Mouse (Mus musculus) intestine, embryonic 16.5 days (tissue): ENCODE measurements around the gene Atraid. TPM values are rescaled to one million over a fixed set of nuclear protein-coding genes. Genes with fewer than 3 reads are reported as not detected.

Experiments
- ATAC-seq: fragments of 200-750 bp; cut with Nextera tagmentation; 2 replicates; pipeline ENCODE4 v1.8.0; 2017; ENCODE audit warnings: moderate TSS enrichment, moderate library complexity
- H3K27ac ChIP-seq: fragments of 300-500 bp; sonication (generic); 2 replicates; pipeline ENCODE4 v1.5.1; 2014; ENCODE audit warnings: mild to moderate bottlenecking, low read length
- H3K27me3 ChIP-seq: fragments of 300-500 bp; sonication (generic); replicated peaks from 2 replicates; pipeline ENCODE4 v1.6.1; 2014; ENCODE audit warnings: low read length, control low read depth, mixed read lengths; ENCODE audit not compliant: control insufficient read depth, insufficient read depth
- H3K36me3 ChIP-seq: fragments of 300-500 bp; sonication (generic); 2 replicates; pipeline ENCODE4 v1.6.1; 2014; ENCODE audit warnings: low read length, control low read depth; ENCODE audit not compliant: control insufficient read depth, insufficient read depth
- H3K4me1 ChIP-seq: fragments of 300-500 bp; sonication (generic); 2 replicates; pipeline ENCODE4 v1.6.1; 2014; ENCODE audit warnings: low read length, control low read depth, mixed read lengths; ENCODE audit not compliant: control insufficient read depth, insufficient read depth
- H3K4me2 ChIP-seq: fragments of 300-500 bp; sonication (generic); 2 replicates; pipeline ENCODE4 v1.6.1; 2014; ENCODE audit warnings: low read depth, low read length, control low read depth
- H3K4me3 ChIP-seq: fragments of 300-500 bp; sonication (generic); 2 replicates; pipeline ENCODE4 v1.5.1; 2014; ENCODE audit warnings: mild to moderate bottlenecking, low read length
- H3K9ac ChIP-seq: fragments of 300-500 bp; sonication (generic); 2 replicates; pipeline ENCODE4 v1.6.1; 2014; ENCODE audit warnings: low read depth, low read length
- H3K9me3 ChIP-seq: fragments of 300-500 bp; sonication (generic); 2 replicates; pipeline ENCODE4 v1.6.1; 2016; ENCODE audit warnings: low read length, control low read depth; ENCODE audit not compliant: control insufficient read depth
- WGBS: fragments of 180-500 bp; shearing (Covaris S2); extraction: QIAGEN DNeasy Blood & Tissue Kit; methylation state at CpG from one replicate; pipeline ENCODE4 v1.1.7; 2014; 5-methylcytosine and 5-hydroxymethylcytosine counted together
- polyA plus RNA-seq: library from polyadenylated mRNA; unstranded; fragments of >200 nt; fragmentation: Nextera tagmentation; extraction: Ambion mirVana; gene quantifications from 2 replicates; pipeline ENCODE4 v1.2.1, GENCODE M21; 2015

Gene Atraid
- polyA plus RNA-seq, 1 experiment from 2014 or later = 190 TPM

DNA sequence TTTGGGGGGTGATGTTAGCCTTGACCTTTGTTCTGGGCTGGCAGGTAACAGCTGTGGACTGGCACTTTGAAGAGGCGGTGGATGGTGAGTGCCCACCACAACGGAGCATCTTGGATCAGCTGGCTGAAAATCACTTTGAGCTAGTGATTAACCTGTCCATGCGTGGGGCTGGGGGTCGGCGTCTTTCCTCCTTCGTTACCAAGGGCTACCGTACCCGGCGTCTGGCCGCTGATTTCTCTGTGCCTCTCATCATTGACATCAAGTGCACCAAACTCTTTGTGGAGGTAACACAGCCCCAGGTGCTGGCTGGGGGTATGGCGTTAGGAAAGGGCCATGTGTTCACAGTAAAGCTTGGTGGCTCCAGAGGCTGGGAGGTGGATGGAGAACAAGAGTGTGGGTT, 23.7 kb downstream of the Atraid start:
- H3K4me1 ChIP-seq = no peaks in the 10 kb centered on the region
- H3K36me3 ChIP-seq = peaks cover 62% of the 10 kb centered on the region
- ATAC-seq = no peak
- no peak overlapping the region for H3K27ac ChIP-seq
- no peak overlapping the region for H3K9ac ChIP-seq
- no peaks in the 10 kb centered on the region for H3K9me3 ChIP-seq
- WGBS = 94% methylated on average over 11 of the region's 11 CpGs
- no peaks in the 10 kb centered on the region for H3K27me3 ChIP-seq
- no peak overlapping the region for H3K4me3 ChIP-seq
- no peak overlapping the region for H3K4me2 ChIP-seq

DNA sequence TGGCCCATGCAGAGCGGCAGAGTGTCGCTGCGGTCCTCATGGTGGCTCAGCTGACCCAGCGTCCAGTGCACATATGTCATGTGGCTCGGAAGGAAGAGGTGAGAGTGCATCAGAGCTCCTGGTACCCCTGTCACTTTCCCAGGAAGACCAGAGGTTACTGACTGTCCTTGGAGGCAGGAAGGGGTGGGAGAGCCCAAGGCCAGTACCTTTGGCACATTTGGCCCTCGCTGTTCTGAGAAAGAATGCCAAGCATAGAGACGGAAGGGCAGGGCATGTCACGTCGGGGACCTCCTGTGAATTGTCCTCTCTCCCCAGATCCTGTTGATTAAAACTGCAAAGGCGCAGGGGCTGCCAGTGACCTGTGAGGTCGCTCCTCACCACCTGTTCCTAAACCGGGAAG, 25.1 kb downstream of the Atraid start:
- Histone ChIP-seq H3K9ac (no peak overlapping the region), H3K36me3 (peaks cover 69% of the 10 kb centered on the region), H3K9me3 (no peaks in the 10 kb centered on the region), H3K4me2 (no peak overlapping the region), H3K4me3 (no peak overlapping the region), H3K4me1 (no peaks in the 10 kb centered on the region), H3K27me3 (no peaks in the 10 kb centered on the region), H3K27ac (no peak overlapping the region)
- 93% methylated on average over 12 of the region's 12 CpGs for WGBS
- no peak for ATAC-seq

DNA sequence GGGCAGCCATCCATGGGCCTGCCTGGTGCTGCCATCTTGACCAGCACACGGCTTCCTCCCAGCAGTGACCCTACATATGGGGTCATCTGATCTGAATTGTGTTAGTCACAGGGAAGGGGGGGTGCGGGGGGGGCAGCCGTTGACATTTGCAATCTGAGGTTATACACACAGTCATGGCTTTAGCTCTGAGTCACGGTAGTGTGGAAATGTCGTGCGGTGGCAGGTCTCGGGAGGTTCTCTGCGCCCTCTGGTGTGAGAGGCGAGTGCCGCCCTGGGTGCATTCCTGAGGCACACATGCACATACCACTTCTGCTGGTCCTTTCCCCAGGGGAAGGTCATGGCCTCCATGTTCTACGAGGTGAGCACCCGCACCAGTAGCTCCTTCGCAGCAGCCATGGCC, 28.2 kb downstream of the Atraid start:
- Histone ChIP-seq H3K27ac (no peak overlapping the region), H3K27me3 (no peaks in the 10 kb centered on the region), H3K4me2 (no peak overlapping the region), H3K4me3 (no peak overlapping the region), H3K36me3 (peaks cover 56% of the 10 kb centered on the region), H3K9me3 (no peaks in the 10 kb centered on the region), H3K4me1 (no peaks in the 10 kb centered on the region), H3K9ac (no peak overlapping the region)
- 84% methylated on average over 13 of the region's 13 CpGs for WGBS
- ATAC-seq = no peak

DNA sequence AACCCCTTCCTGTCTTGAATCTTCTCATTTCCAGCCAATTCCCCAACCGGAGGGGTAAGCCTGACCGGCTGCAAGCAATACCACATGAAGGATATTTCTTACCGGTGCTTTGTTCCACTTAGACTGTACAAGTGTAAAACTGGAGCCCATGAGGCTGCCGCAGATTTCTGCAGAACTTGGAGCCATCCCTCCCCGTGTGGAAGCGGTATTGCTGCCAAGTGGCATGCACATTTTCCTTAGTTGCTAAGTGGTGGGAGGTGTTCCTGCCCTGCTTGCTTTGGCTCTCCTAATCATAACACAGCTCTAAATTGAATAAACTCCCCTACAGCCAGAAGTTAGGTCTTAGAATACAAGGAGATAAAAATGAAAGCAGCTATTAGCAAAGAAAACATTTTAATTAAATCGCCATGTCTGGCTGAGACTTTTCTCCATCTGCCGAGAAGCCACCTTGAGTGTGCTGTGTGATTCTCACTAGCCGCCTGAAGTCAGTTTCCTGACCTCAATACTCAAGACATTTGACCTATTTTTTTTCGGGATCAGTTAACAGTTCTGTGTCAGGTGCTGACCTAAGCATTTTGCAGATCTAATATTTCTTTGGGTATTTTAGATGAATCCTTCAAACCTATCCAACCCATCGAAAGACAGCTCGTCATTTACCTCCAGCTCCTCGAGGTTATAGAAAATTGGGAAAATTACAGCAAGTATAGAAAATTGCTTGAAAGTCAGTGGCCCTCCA, 32.1 kb downstream of the Atraid start:
- no peak for ATAC-seq
- peaks cover 32% of the 10 kb centered on the region for H3K36me3 ChIP-seq
- H3K9ac ChIP-seq = no peak overlapping the region
- 75% methylated on average over 13 of the region's 13 CpGs for WGBS
- no peak overlapping the region for H3K4me2 ChIP-seq
- no peaks in the 10 kb centered on the region for H3K9me3 ChIP-seq
- H3K4me3 ChIP-seq = no peak overlapping the region
- H3K27ac ChIP-seq = no peak overlapping the region
- no peaks in the 10 kb centered on the region for H3K4me1 ChIP-seq
- no peaks in the 10 kb centered on the region for H3K27me3 ChIP-seq

DNA sequence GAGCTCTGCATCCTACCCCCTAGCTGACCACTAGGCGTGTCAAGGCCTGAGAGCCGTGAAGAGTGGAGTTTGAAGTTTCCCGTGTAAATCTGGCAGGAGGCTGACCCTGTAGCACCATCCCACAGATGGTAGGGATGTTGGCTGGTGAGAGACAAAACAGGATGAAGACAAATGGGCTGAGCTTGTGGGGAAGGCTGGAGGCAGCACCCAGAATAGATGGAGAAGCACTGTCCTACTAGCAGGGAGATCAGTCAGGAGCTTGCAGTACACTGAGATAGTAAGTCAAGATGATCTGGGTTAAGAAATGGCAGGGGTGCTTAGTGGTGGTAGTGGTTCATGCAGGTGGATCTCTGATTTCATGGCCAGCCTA, 32.7 kb downstream of the Atraid start:
- WGBS = 66% methylated on average over 3 of the region's 3 CpGs
- Histone ChIP-seq H3K4me1 (0 out of 2 replicates have a peak, but pooled peaks cover 2% of the 10 kb centered on the region), H3K4me2 (no peak overlapping the region), H3K4me3 (no peak overlapping the region), H3K27ac (no peak overlapping the region), H3K9ac (no peak overlapping the region), H3K9me3 (no peaks in the 10 kb centered on the region), H3K36me3 (peaks cover 27% of the 10 kb centered on the region), H3K27me3 (no peaks in the 10 kb centered on the region)
- no peak for ATAC-seq

DNA sequence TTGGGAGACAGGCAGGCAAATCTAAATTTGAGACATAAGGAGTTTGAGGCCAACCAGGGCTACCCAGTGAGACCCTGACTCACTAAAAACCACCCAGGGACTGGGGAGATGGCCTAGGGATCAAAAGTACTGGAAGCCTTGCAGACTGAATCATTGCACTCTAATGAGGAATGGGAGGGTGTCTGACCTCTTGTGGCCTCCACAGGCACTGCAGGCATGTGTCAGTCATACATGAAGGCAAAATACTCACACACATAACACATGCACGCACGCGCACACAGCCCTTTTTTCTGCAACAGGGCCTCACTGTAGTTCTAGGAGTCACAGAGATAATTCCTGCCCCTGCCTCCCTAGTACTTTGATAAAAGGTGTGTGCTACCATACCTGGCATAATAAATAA, 33.3 kb downstream of the Atraid start:
- Histone ChIP-seq H3K4me2 (no peak overlapping the region), H3K27me3 (no peaks in the 10 kb centered on the region), H3K4me3 (no peak overlapping the region), H3K27ac (no peak overlapping the region), H3K9me3 (no peaks in the 10 kb centered on the region), H3K36me3 (peaks cover 21% of the 10 kb centered on the region), H3K9ac (no peak overlapping the region), H3K4me1 (0 out of 2 replicates have a peak, but pooled peaks cover 6% of the 10 kb centered on the region)
- ATAC-seq = no peak
- 74% methylated on average over 3 of the region's 3 CpGs for WGBS

DNA sequence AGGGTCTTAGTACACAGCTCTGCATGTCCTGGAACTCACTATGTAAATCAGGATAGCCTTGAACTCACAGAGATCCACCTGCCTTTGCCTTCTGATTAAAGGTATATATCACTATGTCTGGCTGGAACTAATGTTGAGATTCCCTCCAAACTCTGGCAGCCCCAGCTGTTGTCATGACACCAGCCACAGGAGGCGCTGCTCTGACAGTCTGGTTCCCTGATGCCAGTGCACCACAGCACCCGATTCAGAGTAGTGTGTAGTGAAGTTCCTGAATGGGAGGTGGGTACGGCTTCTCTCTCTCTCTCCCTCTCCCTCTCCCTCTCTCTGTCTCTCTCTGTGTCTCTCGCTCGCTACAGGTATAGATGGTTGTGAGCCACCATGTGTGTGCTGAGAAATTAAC, 34.2 kb downstream of the Atraid start:
- Histone ChIP-seq H3K36me3 (peaks cover 12% of the 10 kb centered on the region; the same call in 1 of the 2 replicates), H3K9me3 (no peaks in the 10 kb centered on the region), H3K9ac (no peak overlapping the region), H3K4me2 (no peak overlapping the region), H3K27ac (no peak overlapping the region), H3K4me3 (no peak overlapping the region), H3K4me1 (0 out of 2 replicates have a peak, but pooled peaks cover 7% of the 10 kb centered on the region), H3K27me3 (no peaks in the 10 kb centered on the region)
- WGBS = 20% methylated on average over 5 of the region's 5 CpGs
- 0 out of 2 replicates have a peak, but pooled peaks have one; percentile 23 for ATAC-seq

DNA sequence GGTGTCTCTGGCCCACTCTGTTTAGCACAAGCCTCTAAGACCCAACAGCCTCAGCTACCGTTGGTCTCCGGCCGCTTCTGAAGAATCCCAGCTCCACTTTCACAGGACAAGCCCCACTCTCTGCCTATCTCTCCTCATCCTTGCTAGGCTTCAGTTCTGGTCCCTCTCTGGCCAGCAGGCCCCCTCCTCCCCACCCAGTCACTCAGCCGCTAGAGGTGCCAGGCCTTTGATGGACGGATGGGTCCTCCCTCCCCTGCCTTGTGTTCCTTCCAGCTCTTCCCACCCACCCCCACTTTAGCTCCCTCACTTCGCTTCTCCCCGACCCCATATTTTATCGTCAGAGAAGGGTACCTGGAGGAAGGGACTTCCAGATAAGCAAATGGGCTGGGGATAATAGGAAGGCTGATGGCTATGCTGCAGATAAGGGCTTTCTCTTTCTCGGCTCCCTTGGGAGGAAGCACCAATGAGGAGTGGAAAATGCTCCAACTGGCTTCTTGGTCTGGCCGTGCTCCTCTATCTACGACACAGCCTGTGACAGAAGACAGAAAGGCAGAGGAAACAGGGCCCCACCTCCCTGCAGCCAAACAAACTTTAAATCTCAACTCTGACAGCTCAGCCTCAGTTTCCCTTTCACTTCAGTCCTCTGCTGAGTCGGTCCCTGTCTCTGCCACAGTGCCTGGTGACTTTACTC, 35.0 kb downstream of the Atraid start:
- H3K36me3 ChIP-seq = peaks cover 6% of the 10 kb centered on the region; the same call in 1 of the 2 replicates
- no peaks in the 10 kb centered on the region for H3K9me3 ChIP-seq
- no peak overlapping the region for H3K4me3 ChIP-seq
- 0 out of 2 replicates have a peak, but pooled peaks cover 7% of the 10 kb centered on the region for H3K4me1 ChIP-seq
- no peak overlapping the region for H3K4me2 ChIP-seq
- no peak overlapping the region for H3K27ac ChIP-seq
- WGBS = 19% methylated on average over 12 of the region's 12 CpGs
- no peak for ATAC-seq
- H3K27me3 ChIP-seq = no peaks in the 10 kb centered on the region; the same call in 1 of the 2 replicates
- no peak overlapping the region; the same call in 1 of the 2 replicates for H3K9ac ChIP-seq

DNA sequence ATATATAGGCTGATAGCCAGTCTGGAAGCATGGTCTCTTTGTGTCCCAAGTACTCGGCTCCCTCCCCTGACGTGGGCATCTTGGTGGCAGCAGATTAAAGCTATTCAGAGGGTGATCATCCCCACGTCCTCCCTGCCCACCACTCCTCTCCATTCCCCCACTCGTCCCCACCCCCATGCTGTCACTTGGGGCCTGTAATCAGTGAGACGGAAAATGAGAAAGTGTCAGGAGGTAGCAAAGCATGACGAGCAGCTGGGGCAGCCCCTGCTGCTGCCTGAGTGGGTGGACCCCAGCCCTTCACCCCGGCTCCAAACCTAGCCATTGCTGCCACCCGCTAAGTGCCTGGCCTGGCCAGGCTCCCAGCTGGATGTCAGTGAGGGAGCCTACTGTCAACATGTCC, 35.8 kb downstream of the Atraid start:
- 0 out of 2 replicates have a peak, but pooled peaks cover 2% of the 10 kb centered on the region for H3K36me3 ChIP-seq
- H3K4me1 ChIP-seq = 0 out of 2 replicates have a peak, but pooled peaks cover 7% of the 10 kb centered on the region
- peaks cover 6% of the 10 kb centered on the region; the same call in 1 of the 2 replicates for H3K27me3 ChIP-seq
- H3K9me3 ChIP-seq = no peaks in the 10 kb centered on the region
- H3K4me2 ChIP-seq = no peak overlapping the region
- no peak for ATAC-seq
- no peak overlapping the region for H3K27ac ChIP-seq
- H3K4me3 ChIP-seq = no peak overlapping the region
- no peak overlapping the region for H3K9ac ChIP-seq
- 24% methylated on average over 8 of the region's 8 CpGs for WGBS
